In genomic region chr4:141065123-141065522, GRCm38 (mm10) we compare ENCODE assay signal across 9 mouse cellular contexts. TPM values are rescaled to one million over a fixed set of nuclear protein-coding genes. Genes with fewer than 3 reads are reported as not detected.
A peak's percentile ranks its signal among the peaks of the same experiment; 100 is the strongest.
DNase-seq lines count a peak whose midpoint lies in the region; ATAC-seq lines count a peak whose summit lies in the region.
"Had no signal": no experiment of that assay in that cellular context is flagged by ENCODE, and none has a peak within 500 bp of the region (broad histone marks: within the 10 kb centered on the region; RNA-seq: fewer than 3 reads in every experiment).

No protein-coding gene starts in this region.

- H3K27me3 ChIP-seq in intestine, embryonic 14.5 days (replicated peaks; ENCODE audit: control insufficient read depth, insufficient read depth, low read length): no peaks in the 10 kb centered on the region
- H3K27me3 ChIP-seq in intestine, embryonic 16.5 days (replicated peaks; ENCODE audit: control insufficient read depth, insufficient read depth, low read length): no peaks in the 10 kb centered on the region
- no peaks in the 10 kb centered on the region for H3K27me3 ChIP-seq in forebrain, embryonic 11.5 days (ENCODE audit: control insufficient read depth, insufficient read depth, low read length)
- H3K27me3 ChIP-seq: Patski had no signal

- H3K4me1 ChIP-seq in intestine, embryonic 14.5 days (replicated peaks; ENCODE audit: control insufficient read depth, insufficient read depth, low read length): no peaks in the 10 kb centered on the region; the same call in 1 of the 2 replicates
- no peaks in the 10 kb centered on the region for H3K4me1 ChIP-seq in intestine, embryonic 16.5 days (ENCODE audit: control insufficient read depth, insufficient read depth, low read length)
- no peaks in the 10 kb centered on the region for H3K4me1 ChIP-seq in forebrain, embryonic 11.5 days (replicated peaks; ENCODE audit: control insufficient read depth, insufficient read depth, low read length)

- DNase-seq in intestine, embryonic 14.5 days (ENCODE audit: low spot score): peak; percentile 86
- peak; percentile 86 for DNase-seq in c-Kit-positive CD71-negative TER-119-negative erythroid progenitor cells, embryonic 14.5 days (ENCODE audit: low read depth)
- peak; percentile 92 for DNase-seq in forebrain, embryonic 11.5 days (ENCODE audit: low spot score)
- DNase-seq in heart, postnatal 4 days: peak; percentile 86
- peak; percentile 73 to 76 for DNase-seq in layer of hippocampus, postnatal 36 days
- peak; percentile 75 to 82 for DNase-seq in right cerebral cortex, postnatal 36 days (ENCODE audit: low spot score in 2 of 2)

- H3K36me3 ChIP-seq in intestine, embryonic 14.5 days (ENCODE audit: control insufficient read depth, insufficient read depth, low read length): peaks cover 48% of the 10 kb centered on the region
- peaks cover 21% of the 10 kb centered on the region for H3K36me3 ChIP-seq in intestine, embryonic 16.5 days (ENCODE audit: control insufficient read depth, insufficient read depth, low read length)
- H3K36me3 ChIP-seq in forebrain, embryonic 11.5 days (ENCODE audit: control insufficient read depth, insufficient read depth, low read length): peaks cover 12% of the 10 kb centered on the region; the same call in 1 of the 2 replicates

- H3K27ac ChIP-seq in intestine, embryonic 14.5 days (ENCODE audit: low read depth): no peak overlapping the region
- H3K27ac ChIP-seq in intestine, embryonic 16.5 days (ENCODE audit: low read length): no peak overlapping the region
- H3K27ac ChIP-seq in forebrain, embryonic 11.5 days (ENCODE audit: low read depth, low read length): no peak overlapping the region

- no peak overlapping the region for H3K4me3 ChIP-seq in intestine, embryonic 14.5 days (ENCODE audit: low read depth, low read length)
- H3K4me3 ChIP-seq in intestine, embryonic 16.5 days (ENCODE audit: low read length): no peak overlapping the region
- H3K4me3 ChIP-seq in forebrain, embryonic 11.5 days (ENCODE audit: low read depth, low read length): no peak overlapping the region

- WGBS in intestine, embryonic 14.5 days: 6% methylated on average over 8 of the region's 8 CpGs
- 6% methylated on average over 8 of the region's 8 CpGs for WGBS in intestine, embryonic 16.5 days
- 3% methylated on average over 8 of the region's 8 CpGs for WGBS in forebrain, embryonic 11.5 days

- no peak overlapping the region for H3K9ac ChIP-seq in intestine, embryonic 14.5 days (ENCODE audit: low read length)
- no peak overlapping the region for H3K9ac ChIP-seq in intestine, embryonic 16.5 days (ENCODE audit: low read depth, low read length)
- H3K9ac ChIP-seq in forebrain, embryonic 11.5 days (ENCODE audit: low read length): no peak overlapping the region

- no peaks in the 10 kb centered on the region for H3K9me3 ChIP-seq in intestine, embryonic 14.5 days (ENCODE audit: control insufficient read depth, low read length)
- H3K9me3 ChIP-seq in intestine, embryonic 16.5 days (ENCODE audit: control insufficient read depth, low read length): no peaks in the 10 kb centered on the region
- H3K9me3 ChIP-seq in forebrain, embryonic 11.5 days (ENCODE audit: control insufficient read depth, low read length): no peaks in the 10 kb centered on the region

- no peak overlapping the region for H3K4me2 ChIP-seq in intestine, embryonic 14.5 days (ENCODE audit: low read length)
- no peak overlapping the region for H3K4me2 ChIP-seq in intestine, embryonic 16.5 days (ENCODE audit: low read depth, low read length)
- H3K4me2 ChIP-seq in forebrain, embryonic 11.5 days (ENCODE audit: low read depth, low read length, severe bottlenecking): no peak overlapping the region

- ATAC-seq in intestine, embryonic 14.5 days (replicated peaks; ENCODE audit: low FRiP score, low TSS enrichment, low read depth): 0 out of 2 replicates have a peak, but pooled peaks have one; percentile 12
- no peak for ATAC-seq in intestine, embryonic 16.5 days
- peak; percentile 22 for ATAC-seq in forebrain, embryonic 11.5 days (replicated peaks; ENCODE audit: low FRiP score)
- peak; percentile 46 for ATAC-seq in megakaryocyte-erythroid progenitor cell, adult 5-6 weeks (replicated peaks; ENCODE audit: low FRiP score, low TSS enrichment, poor library complexity, severe bottlenecking)
- ATAC-seq: Patski had no signal

RNA-seq across cellular contexts. Expression of gene Crocc, which starts 4.8 kb away (rescaled TPM):
- polyA plus RNA-seq in intestine, embryonic 14.5 days (2014; fragmentation: Nextera tagmentation; extraction: Ambion mirVana): 6.6 TPM in 2 replicates
- 2.2 and 3.5 TPM in 2 replicates for polyA plus RNA-seq in intestine, embryonic 16.5 days (2015; fragmentation: Nextera tagmentation; extraction: Ambion mirVana)
- 14.3 and 15.3 TPM in 2 replicates for polyA plus RNA-seq in forebrain, embryonic 11.5 days (2014; fragmentation: Nextera tagmentation; extraction: Ambion mirVana)
- total RNA-seq in heart, postnatal 4 days (2021): 1 to 10 TPM; 8.2 to 8.3 TPM
- total RNA-seq in layer of hippocampus, postnatal 36 days (2021): 10 to 100 TPM; 73.7 to 77.2 TPM
- 6.9 and 8.9 TPM in 2 replicates for total RNA-seq in megakaryocyte-erythroid progenitor cell, adult 5-6 weeks (2014; fragmentation: Nextera tagmentation)
- 1.3 and 5.7 TPM in 2 replicates for total RNA-seq in megakaryocyte-erythroid progenitor cell, adult 5-6 weeks (2017)

RNA-seq across cellular contexts. Expression of gene Necap2, which starts 13.0 kb away (rescaled TPM):
- 59.7 and 60.0 TPM in 2 replicates for polyA plus RNA-seq in intestine, embryonic 14.5 days (2014; fragmentation: Nextera tagmentation; extraction: Ambion mirVana)
- 79.6 and 82.0 TPM in 2 replicates for polyA plus RNA-seq in intestine, embryonic 16.5 days (2015; fragmentation: Nextera tagmentation; extraction: Ambion mirVana)
- polyA plus RNA-seq in forebrain, embryonic 11.5 days (2014; fragmentation: Nextera tagmentation; extraction: Ambion mirVana): 50.0 and 51.2 TPM in 2 replicates
- total RNA-seq in heart, postnatal 4 days (2021): 10 to 100 TPM; 33.7 to 35.8 TPM
- 10 to 100 TPM; 38.5 to 40.5 TPM for total RNA-seq in layer of hippocampus, postnatal 36 days (2021)
- 127 and 188 TPM in 2 replicates for total RNA-seq in megakaryocyte-erythroid progenitor cell, adult 5-6 weeks (2014; fragmentation: Nextera tagmentation)
- 123 and 153 TPM in 2 replicates for total RNA-seq in megakaryocyte-erythroid progenitor cell, adult 5-6 weeks (2017)

RNA-seq across cellular contexts. Expression of gene Spata21, which starts 23.0 kb away (rescaled TPM):
- 0.20 and 0.31 TPM in 2 replicates for polyA plus RNA-seq in intestine, embryonic 14.5 days (2014; fragmentation: Nextera tagmentation; extraction: Ambion mirVana)
- 0.22 TPM in 1 of 2 replicates, not detected in the other for polyA plus RNA-seq in intestine, embryonic 16.5 days (2015; fragmentation: Nextera tagmentation; extraction: Ambion mirVana)
- polyA plus RNA-seq in forebrain, embryonic 11.5 days (2014; fragmentation: Nextera tagmentation; extraction: Ambion mirVana): not detected in 2 replicates
- not detected for total RNA-seq in heart, postnatal 4 days (2021)
- total RNA-seq in layer of hippocampus, postnatal 36 days (2021): not detected
- total RNA-seq in megakaryocyte-erythroid progenitor cell, adult 5-6 weeks (2014; fragmentation: Nextera tagmentation): not detected in 2 replicates
- not detected in 2 replicates for total RNA-seq in megakaryocyte-erythroid progenitor cell, adult 5-6 weeks (2017)
- polyA plus RNA-seq: Patski had no signal

RNA-seq across cellular contexts. Expression of gene Mfap2, which starts 54.9 kb away (rescaled TPM):
- 489 and 509 TPM in 2 replicates for polyA plus RNA-seq in intestine, embryonic 14.5 days (2014; fragmentation: Nextera tagmentation; extraction: Ambion mirVana)
- 312 and 334 TPM in 2 replicates for polyA plus RNA-seq in intestine, embryonic 16.5 days (2015; fragmentation: Nextera tagmentation; extraction: Ambion mirVana)
- polyA plus RNA-seq in forebrain, embryonic 11.5 days (2014; fragmentation: Nextera tagmentation; extraction: Ambion mirVana): 263 and 298 TPM in 2 replicates
- total RNA-seq in heart, postnatal 4 days (2021): 10 to 100 TPM; 63.0 to 65.1 TPM
- 1 to 10 TPM; 5.7 to 5.8 TPM for total RNA-seq in layer of hippocampus, postnatal 36 days (2021)
- total RNA-seq in megakaryocyte-erythroid progenitor cell, adult 5-6 weeks (2014; fragmentation: Nextera tagmentation): not detected in 2 replicates
- total RNA-seq in megakaryocyte-erythroid progenitor cell, adult 5-6 weeks (2017): not detected in 2 replicates

Comparison
In these comparisons a context has a peak if more than half of its experiments do, and no peak if none do; other contexts are left out.
1. RNA of gene Crocc, which starts 4.8 kb away (total RNA-seq): 73.7 to 77.2 TPM in layer of hippocampus, postnatal 36 days; 1.3 to 8.9 TPM in megakaryocyte-erythroid progenitor cell, adult 5-6 weeks and 8.2 to 8.3 TPM in heart, postnatal 4 days; every median in the first group is over 4 times any median in the second.
2. Peak in every context shown above with its lines, with median percentiles within 50 percentile points of each other: DNase-seq.